Mouse (Mus musculus) kidney, postnatal 0 days (tissue): Measurements from ENCODE around the gene Nlrp5. TPM values are rescaled to one million over a fixed set of nuclear protein-coding genes. Genes with fewer than 3 reads are reported as not detected.
"Not testable (repeated sequence)": the region's sequence is repeated elsewhere in the genome, so short reads cannot be mapped to it uniquely, and the experiment has no call there.

Experiments
- ATAC-seq: fragments of 200-750 bp; cut with Nextera tagmentation; replicated peaks from 2 replicates; pipeline ENCODE4 v1.8.0; 2017; ENCODE audit warnings: low read depth, moderate number of reproducible peaks, moderate TSS enrichment, moderate library complexity; ENCODE audit not compliant: low FRiP score
- DNase-seq: peaks from one replicate; pipeline ENCODE4 v3.0.0-alpha.2; 2016; ENCODE audit warnings: low spot score
- H3K27ac ChIP-seq: fragments of 300-500 bp; sonication (generic); 2 replicates; pipeline ENCODE4 v1.5.1; 2014; ENCODE audit warnings: mild to moderate bottlenecking
- H3K27me3 ChIP-seq: fragments of 300-500 bp; sonication (generic); 2 replicates; pipeline ENCODE4 v1.6.1; 2014; ENCODE audit warnings: low read length, mixed read lengths; ENCODE audit not compliant: insufficient read depth
- H3K36me3 ChIP-seq: fragments of 300-500 bp; sonication (generic); 2 replicates; pipeline ENCODE4 v1.6.1; 2014; ENCODE audit warnings: low read length, mixed read lengths; ENCODE audit not compliant: insufficient read depth
- H3K4me1 ChIP-seq: fragments of 300-500 bp; sonication (generic); replicated peaks from 2 replicates; pipeline ENCODE4 v1.6.1; 2014; ENCODE audit warnings: antibody characterized with exemption, low read length, mixed read lengths; ENCODE audit not compliant: insufficient read depth
- H3K4me2 ChIP-seq: fragments of 300-500 bp; sonication (generic); 2 replicates; pipeline ENCODE4 v1.6.1; 2014; ENCODE audit warnings: mild to moderate bottlenecking, low read length, moderate library complexity, mixed read lengths
- H3K4me3 ChIP-seq: fragments of 300-500 bp; sonication (generic); replicated peaks from 2 replicates; pipeline ENCODE4 v1.5.1; 2014; ENCODE audit warnings: low read depth, low read length
- H3K9ac ChIP-seq: fragments of 300-500 bp; sonication (generic); 2 replicates; pipeline ENCODE4 v1.6.1; 2014; ENCODE audit warnings: low read depth, low read length
- H3K9me3 ChIP-seq: fragments of 300-500 bp; sonication (generic); replicated peaks from 2 replicates; pipeline ENCODE4 v1.6.1; 2016; ENCODE audit warnings: low read length, inconsistent platforms, mixed read lengths
- CTCF ChIP-seq: IDR thresholded peaks from 2 replicates; pipeline ENCODE4 v1.5.1; 2016; ENCODE audit warnings: antibody characterized with exemption, low read depth, mild to moderate bottlenecking, moderate library complexity
- WGBS: fragments of 180-500 bp; shearing (Covaris S2); extraction: QIAGEN DNeasy Blood & Tissue Kit; methylation state at CpG from one replicate; pipeline ENCODE4 v1.1.7; 2014; 5-methylcytosine and 5-hydroxymethylcytosine counted together
- microRNA-seq: library from miRNA; unstranded; fragments of <30 nt; microRNA quantifications from one replicate; pipeline ENCODE4, GENCODE M21; 2016
- polyA plus RNA-seq: library from polyadenylated mRNA; unstranded; fragments of >200 nt; fragmentation: Nextera tagmentation; extraction: Ambion mirVana; gene quantifications from 2 replicates; pipeline ENCODE4 v1.2.1, GENCODE M21; 2015

Nlrp5 gene
- polyA plus RNA-seq = not detected in 2 replicates

DNA sequence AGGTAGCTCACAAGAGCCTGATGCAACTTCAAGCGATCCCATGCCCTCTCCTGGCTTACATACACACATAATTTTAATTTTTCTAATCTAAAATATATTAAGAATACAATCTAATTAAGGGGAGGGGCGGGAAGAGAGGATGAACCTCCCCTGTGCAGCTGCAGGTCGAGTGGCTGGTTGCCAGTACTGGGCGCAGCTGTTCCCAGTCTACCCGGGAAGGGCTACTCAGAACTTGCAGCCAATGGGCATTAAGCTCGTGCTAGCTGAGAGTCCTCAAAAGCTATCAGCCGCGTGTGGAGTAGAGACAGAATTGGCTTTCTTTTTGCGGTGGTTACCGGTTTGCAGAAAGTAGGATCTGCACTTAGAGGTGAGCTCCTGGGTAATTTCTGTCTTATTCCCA lies at the start of gene Nlrp5:
Gene Nlrp5, plus strand, starts transcription at position 301 of the 400 bp plus-strand sequence.
- H3K4me3 ChIP-seq = no peak within 1 kb of the TSS
- H3K36me3 ChIP-seq = no peaks in the 10 kb centered on the region
- H3K27ac ChIP-seq = no peak within 1 kb of the TSS
- no peak for TF ChIP-seq CTCF
- no peak within 1 kb of the TSS for H3K4me2 ChIP-seq
- H3K9me3 ChIP-seq = no peaks in the 10 kb centered on the region
- H3K27me3 ChIP-seq = no peaks in the 10 kb centered on the region
- no peak for ATAC-seq
- no peak within 1 kb of the TSS for H3K9ac ChIP-seq
- no peak for DNase-seq
- H3K4me1 ChIP-seq = no peaks in the 10 kb centered on the region
- WGBS = 73% methylated on average over 10 of the region's 10 CpGs

- not testable (repeated sequence) for H3K9me3 ChIP-seq, H3K36me3 ChIP-seq, H3K9ac ChIP-seq, H3K27ac ChIP-seq, H3K4me3 ChIP-seq, H3K27me3 ChIP-seq, H3K4me2 ChIP-seq, H3K4me1 ChIP-seq, DNase-seq, ATAC-seq
- 88% methylated on average over 13 of the region's 13 CpGs for WGBS
These were observed 27.4 kb upstream of the Nlrp5 start for GRCm38 (mm10) chr7:23358311-23358710.

GRCm38 (mm10) chr7:23470201-23470600 lies 84.5 kb downstream of the Nlrp5 start:
- H3K9me3 ChIP-seq, H3K27ac ChIP-seq, H3K4me3 ChIP-seq, ATAC-seq, H3K27me3 ChIP-seq, DNase-seq, H3K4me2 ChIP-seq, H3K9ac ChIP-seq, H3K36me3 ChIP-seq, H3K4me1 ChIP-seq: not testable (repeated sequence)
- WGBS = 74% methylated on average over 3 of the region's 3 CpGs

DNA sequence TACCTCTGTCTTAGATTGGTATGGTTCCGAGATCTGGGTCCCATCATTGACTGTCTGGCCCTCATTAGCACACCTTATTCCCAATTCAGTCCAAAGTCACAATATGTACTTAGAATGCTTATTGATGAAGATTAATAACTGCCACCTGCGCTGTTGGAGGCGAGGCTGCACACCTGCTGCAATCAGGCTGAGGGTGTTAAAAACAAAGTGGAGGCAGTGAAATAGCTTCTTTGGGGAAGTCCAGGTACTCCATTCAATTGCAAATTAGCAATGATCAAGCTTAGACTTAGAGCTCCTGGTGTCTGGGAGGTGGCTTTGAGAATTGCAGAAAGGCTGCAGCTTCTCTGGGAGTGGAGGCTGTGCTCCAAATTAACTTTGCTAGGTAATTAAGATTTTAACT lies 85.1 kb downstream of the Nlrp5 start:
- 61% methylated on average over 3 of the region's 3 CpGs for WGBS
- H3K9me3 ChIP-seq, DNase-seq: not testable (repeated sequence)

GRCm38 (mm10) chr7:23472886-23473285 lies 87.2 kb downstream of the Nlrp5 start:
- not testable (repeated sequence) for H3K4me3 ChIP-seq, ATAC-seq, DNase-seq, H3K27ac ChIP-seq, H3K36me3 ChIP-seq, H3K27me3 ChIP-seq, H3K4me1 ChIP-seq, H3K9ac ChIP-seq, H3K4me2 ChIP-seq, H3K9me3 ChIP-seq
- WGBS = 71% methylated on average over 2 of the region's 2 CpGs

More for the DNA sequence above, 85.1 kb downstream of the Nlrp5 start:
- H3K27ac ChIP-seq, H3K4me1 ChIP-seq, ATAC-seq, H3K9ac ChIP-seq, H3K27me3 ChIP-seq, H3K4me2 ChIP-seq, H3K36me3 ChIP-seq, H3K4me3 ChIP-seq: not testable (repeated sequence)

Small RNAs within 50 kb of the gene (microRNA-seq; reads per million reads assigned to microRNA genes)
- gene Gm25196 = not detected

Other genes with a start within 250 kb of the Nlrp5 start
- not detected in 2 replicates for gene Gm10662, start 241.4 kb upstream of the Nlrp5 start, polyA plus RNA-seq
- gene Vmn1r165, start 168.6 kb upstream of the Nlrp5 start, polyA plus RNA-seq = not detected in 2 replicates
- gene Vmn1r166, start 134.2 kb upstream of the Nlrp5 start, polyA plus RNA-seq = not detected in 2 replicates
- not detected in 2 replicates for gene Gm6902, start 107.0 kb upstream of the Nlrp5 start, polyA plus RNA-seq
- not detected in 2 replicates for gene Nlrp4e, start 84.7 kb upstream of the Nlrp5 start, polyA plus RNA-seq
- not detected in 2 replicates for gene Vmn1r167, start 121.3 kb downstream of the Nlrp5 start, polyA plus RNA-seq
- gene Vmn1r168, start 153.8 kb downstream of the Nlrp5 start, polyA plus RNA-seq = not detected in 2 replicates
- not detected in 2 replicates for gene Vmn1r169, start 189.6 kb downstream of the Nlrp5 start, polyA plus RNA-seq
- not detected in 2 replicates for gene Vmn1r170, start 220.3 kb downstream of the Nlrp5 start, polyA plus RNA-seq
- not detected in 2 replicates for gene Vmn1r171, start 244.8 kb downstream of the Nlrp5 start, polyA plus RNA-seq